15 mouse cellular contexts compared by ENCODE assay signal in the genomic region with DNA sequence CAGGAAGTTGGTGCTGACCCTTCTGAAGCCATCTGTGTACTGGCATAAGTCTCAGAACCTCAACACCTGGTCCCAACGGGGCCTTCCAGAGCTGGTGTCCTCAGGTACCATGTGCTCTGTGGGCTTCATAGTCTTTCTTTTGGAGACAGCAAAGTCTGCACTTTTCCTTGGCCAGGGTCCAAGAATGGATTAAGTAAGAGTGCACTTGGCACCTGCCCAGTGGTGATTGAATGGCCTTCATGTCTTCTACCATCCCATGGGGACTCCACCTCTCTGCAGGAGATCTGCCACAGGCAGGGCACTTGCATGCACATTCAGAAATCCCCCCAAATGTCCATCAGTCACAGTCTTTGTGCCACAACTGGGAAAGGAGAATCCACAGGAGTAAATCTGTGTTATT.
A peak's percentile ranks its signal among the peaks of the same experiment; 100 is the strongest.
DNase-seq lines count a peak whose midpoint lies in the region; ATAC-seq and TF ChIP-seq lines count a peak whose summit lies in the region.
"Had no signal": no experiment of that assay in that cellular context is flagged by ENCODE, and none has a peak within 500 bp of the region (broad histone marks: within the 10 kb centered on the region; RNA-seq: fewer than 3 reads in every experiment).

No protein-coding gene starts in this region.

- peak; percentile 85 for DNase-seq in kidney, adult 2 months
- DNase-seq in NIH3T3 (ENCODE audit: low read depth): peak; percentile 65
- peak; percentile 46 for DNase-seq in adrenal gland, adult 8-10 months
- DNase-seq in kidney, postnatal 25 days: peak; percentile 82 to 86
- no peak for DNase-seq in cerebellum, adult 18-20 months
- DNase-seq: cerebellum, adult 11-12 months; retina, postnatal 1 day; spleen, adult 18-20 months had no signal

- no peaks in the 10 kb centered on the region for H3K27me3 ChIP-seq in kidney, adult 2 months (replicated peaks; ENCODE audit: control insufficient read depth, insufficient read depth, low read length)
- no peaks in the 10 kb centered on the region for H3K27me3 ChIP-seq in kidney, embryonic 14.5 days (ENCODE audit: control insufficient read depth, insufficient read depth, low read length)
- H3K27me3 ChIP-seq: embryonic facial prominence, embryonic 15.5 days had no signal

- H3K36me3 ChIP-seq in kidney, adult 2 months (ENCODE audit: control insufficient read depth, insufficient read depth, low read length): no peaks in the 10 kb centered on the region
- H3K36me3 ChIP-seq in kidney, embryonic 14.5 days (ENCODE audit: control insufficient read depth, insufficient read depth, low read length): no peaks in the 10 kb centered on the region
- H3K36me3 ChIP-seq: embryonic facial prominence, embryonic 15.5 days had no signal

- no peak for ATAC-seq in kidney, embryonic 14.5 days (ENCODE audit: low FRiP score, low TSS enrichment)
- ATAC-seq in megakaryocyte, adult 5-6 weeks (ENCODE audit: poor library complexity, severe bottlenecking): no peak
- ATAC-seq: CD4-positive, CD25-positive, alpha-beta regulatory T cell, adult 4 months; forebrain, embryonic 16.5 days had no signal

- no peak overlapping the region for H3K27ac ChIP-seq in kidney, adult 2 months (ENCODE audit: insufficient read depth, low read depth, low read length)
- H3K27ac ChIP-seq in kidney, embryonic 14.5 days (ENCODE audit: low read depth, low read length): no peak overlapping the region
- H3K27ac ChIP-seq: embryonic facial prominence, embryonic 15.5 days; layer of hippocampus, adult 2 months had no signal

- no peak for TF ChIP-seq CTCF in kidney, adult 2 months (conservative IDR thresholded peaks at IDR 0.05; ENCODE audit: insufficient read depth, insufficient read length, low read depth, low read length)

- H3K4me3 ChIP-seq in kidney, adult 2 months (ENCODE audit: insufficient read depth, low read depth, low read length): no peak overlapping the region
- no peak overlapping the region for H3K4me3 ChIP-seq in kidney, embryonic 14.5 days (ENCODE audit: low read length)
- H3K4me3 ChIP-seq: embryonic facial prominence, embryonic 15.5 days; layer of hippocampus, adult 2 months had no signal

- WGBS in kidney, adult 2 months: 61% methylated on average over 1 of the region's 1 CpGs
- 89% methylated on average over 1 of the region's 1 CpGs for WGBS in kidney, embryonic 14.5 days

- no peak for TF ChIP-seq POLR2A in kidney, adult 2 months (IDR thresholded peaks at IDR 0.05; ENCODE audit: low read depth, low read length)

- H3K4me1 ChIP-seq in kidney, adult 2 months (ENCODE audit: control insufficient read depth, insufficient read depth, low read length): peaks cover 7% of the 10 kb centered on the region; the same call in 1 of the 2 replicates
- H3K4me1 ChIP-seq in kidney, embryonic 14.5 days (ENCODE audit: control insufficient read depth, insufficient read depth, low read length): peaks cover 12% of the 10 kb centered on the region; the same call in 1 of the 2 replicates

- H3K4me2 ChIP-seq in kidney, embryonic 14.5 days (replicated peaks; ENCODE audit: low read depth, low read length): no peak overlapping the region
- H3K4me2 ChIP-seq: embryonic facial prominence, embryonic 15.5 days; heart, embryonic 11.5 days had no signal

- H3K9ac ChIP-seq in kidney, embryonic 14.5 days (ENCODE audit: low read depth, low read length): no peak overlapping the region
- H3K9ac ChIP-seq: embryonic facial prominence, embryonic 15.5 days had no signal

- H3K9me3 ChIP-seq in kidney, embryonic 14.5 days (ENCODE audit: control insufficient read depth, low read length): no peaks in the 10 kb centered on the region
- H3K9me3 ChIP-seq: embryonic facial prominence, embryonic 15.5 days had no signal

Comparison
In these comparisons a context has a peak if more than half of its experiments do, and no peak if none do; other contexts are left out.
1. DNase-seq: peak in kidney, adult 2 months (single experiment), NIH3T3 (single experiment), adrenal gland, adult 8-10 months (single experiment) and kidney, postnatal 25 days (2 of 2); none in cerebellum, adult 18-20 months (0 of 2).